Mouse (Mus musculus): ENCODE data around the gene Fam53b.

The Fam53b gene

DNA sequence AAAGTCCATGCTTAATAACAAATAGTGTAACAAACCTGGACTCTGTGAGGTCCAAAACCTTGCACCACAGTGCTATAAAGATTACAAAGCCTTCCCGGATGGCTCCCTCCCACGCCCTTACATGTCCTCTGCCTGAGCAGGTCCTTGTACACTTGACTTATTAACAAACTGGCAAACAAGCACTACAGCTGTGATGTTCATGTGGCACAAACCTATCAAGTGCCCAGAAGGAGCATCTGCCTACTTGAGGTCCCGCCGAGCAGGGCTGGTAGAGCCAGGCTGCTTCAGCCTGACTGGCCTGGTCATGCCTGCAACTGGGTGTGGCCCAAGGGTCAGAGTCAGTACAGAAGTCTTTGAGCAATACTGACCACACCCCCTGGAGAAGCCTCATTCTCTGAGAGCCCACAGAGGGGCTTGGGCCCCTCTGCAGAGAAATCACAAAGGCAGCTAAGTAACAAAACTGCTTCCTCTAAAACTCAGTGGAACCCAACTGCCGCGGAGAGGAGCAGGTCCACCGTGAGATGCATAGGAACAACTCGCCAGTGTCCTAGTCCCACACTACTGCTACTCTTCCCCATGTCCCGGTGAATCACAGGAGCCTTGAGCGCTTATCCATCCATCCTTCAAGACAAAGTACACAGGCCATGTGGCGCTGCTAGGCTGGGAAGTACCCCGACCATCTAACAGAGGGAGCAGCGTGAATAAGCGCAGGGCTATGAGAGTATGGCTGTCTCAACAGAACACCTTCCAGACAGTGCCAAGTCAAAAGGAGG is 23.1 kb downstream of the Fam53b start:
- DNase-seq (ENCODE audit: low read depth, low spot score), result no peak

GRCm38 (mm10) chr7:132788826-132789225 is 24.9 kb downstream of the Fam53b start:
- DNase-seq (ENCODE audit: low read depth, low spot score), result no peak

DNA sequence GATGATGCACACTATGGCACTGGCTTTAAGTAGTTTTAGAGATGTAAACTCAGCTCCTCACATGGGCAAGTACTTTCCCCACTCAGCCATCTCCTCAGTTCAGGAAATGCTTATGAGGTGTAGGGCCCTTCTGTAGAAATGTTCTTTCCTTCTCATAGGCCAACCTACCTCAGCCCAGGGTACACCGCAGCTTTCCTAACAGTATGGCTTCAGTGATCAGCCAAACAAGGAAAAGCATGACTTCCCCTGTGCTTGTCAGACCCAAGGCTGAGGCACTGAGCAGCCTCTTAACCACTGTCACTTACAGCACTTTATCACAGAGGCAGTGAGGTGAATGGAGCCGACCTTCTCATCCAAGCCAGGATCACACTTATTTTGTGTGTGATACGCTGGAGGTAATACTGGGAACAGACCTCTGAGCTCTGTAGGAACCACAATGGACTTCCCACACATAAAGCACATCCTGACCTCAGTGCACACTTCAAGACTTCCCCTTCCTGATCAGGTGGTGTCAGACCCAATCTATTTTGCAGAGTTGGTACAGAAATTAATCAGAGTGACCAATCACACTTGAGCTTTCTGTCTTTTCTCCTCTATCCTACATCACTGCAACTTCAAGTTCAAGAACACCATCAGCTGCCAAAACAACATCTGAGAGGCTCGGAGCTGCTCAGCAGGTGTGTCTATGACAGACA is 26.0 kb downstream of the Fam53b start:
- DNase-seq (ENCODE audit: low read depth, low spot score), result no peak

DNA sequence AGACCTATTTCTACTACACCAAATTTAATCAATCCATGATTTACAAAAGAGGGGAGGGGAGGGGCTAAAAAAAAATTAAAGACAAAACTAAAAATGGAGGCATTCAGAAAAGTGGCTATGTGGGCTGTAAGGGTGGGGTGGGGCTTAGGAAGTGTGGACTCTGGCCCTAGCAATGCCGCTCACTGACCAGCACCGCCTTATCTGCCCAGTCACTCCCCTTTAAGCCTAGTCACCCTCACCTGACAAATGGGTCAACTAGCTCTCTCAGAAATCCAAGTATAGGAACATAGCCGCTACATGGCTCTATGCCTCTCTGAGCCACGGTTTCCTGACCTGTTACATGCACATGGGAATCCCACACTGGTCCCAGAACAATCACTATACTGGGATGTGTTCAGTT is 26.7 kb downstream of the Fam53b start:
- DNase-seq (ENCODE audit: low read depth, low spot score), result no peak

DNA sequence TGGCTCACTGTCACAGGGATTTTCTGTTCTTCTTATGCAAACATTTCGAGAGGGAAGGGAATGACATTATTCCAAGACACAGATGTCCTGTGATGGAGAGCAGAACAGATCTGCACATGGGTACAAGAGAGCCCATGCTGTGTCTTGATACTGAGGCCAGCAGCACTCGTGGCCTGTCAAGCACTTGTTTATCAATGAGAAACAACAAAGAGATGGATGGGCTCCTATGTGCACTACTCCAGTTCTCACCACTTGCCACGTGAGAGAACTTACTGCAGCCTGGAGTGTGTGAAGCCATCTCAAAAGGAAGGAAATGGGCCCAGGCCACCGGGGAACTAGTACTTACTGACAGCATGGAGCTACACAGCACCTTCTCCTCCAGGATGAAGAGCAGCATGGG is 27.2 kb downstream of the Fam53b start:
- no peak for DNase-seq (ENCODE audit: low read depth, low spot score)

- DNase-seq (ENCODE audit: low read depth, low spot score), result no peak
Observed at GRCm38 (mm10) chr7:132786011-132786410, 27.7 kb downstream of the Fam53b start.

DNA sequence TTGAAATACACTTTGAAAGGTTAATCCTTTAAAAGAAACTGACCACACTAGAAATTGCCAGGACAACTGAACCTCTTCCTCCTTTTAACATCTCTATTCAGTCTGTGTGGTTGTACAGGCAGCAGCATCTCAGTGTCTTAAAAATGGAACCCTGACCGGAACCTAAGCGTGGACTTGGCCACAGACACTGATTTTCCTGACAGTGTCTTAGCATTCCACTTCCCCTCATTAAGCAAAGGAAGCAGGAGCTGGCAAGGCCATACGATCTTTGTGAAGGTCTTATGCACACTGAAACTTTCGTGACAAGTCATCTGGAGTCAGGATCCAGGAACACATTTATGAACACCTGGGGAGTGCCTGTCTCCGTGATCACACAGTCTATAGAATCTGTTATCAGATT is 29.6 kb downstream of the Fam53b start:
- DNase-seq (ENCODE audit: low read depth, low spot score), result no peak

DNA sequence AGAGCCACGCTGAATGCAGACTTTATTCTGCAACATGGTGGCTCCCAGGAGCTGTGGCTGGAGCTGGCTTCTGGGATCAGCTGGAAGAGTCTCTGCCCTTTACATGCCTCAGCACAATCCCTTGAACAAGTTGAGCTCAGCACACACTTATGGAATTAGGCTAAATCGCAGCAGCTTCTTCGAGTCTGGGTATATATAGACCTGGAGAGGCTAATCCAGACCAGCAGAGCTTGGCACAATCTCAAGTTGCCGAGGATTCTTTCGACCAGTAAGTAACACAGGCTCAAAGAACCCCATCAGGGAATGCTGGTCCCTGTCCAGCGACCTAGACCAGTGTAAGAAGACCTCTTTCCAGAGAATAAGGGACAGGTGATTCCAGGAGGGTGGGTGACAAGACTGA is 31.8 kb downstream of the Fam53b start:
- peak; percentile 57 for DNase-seq (ENCODE audit: low read depth, low spot score)

GRCm38 (mm10) chr7:132781130-132781814 is 32.4 kb downstream of the Fam53b start:
- DNase-seq (ENCODE audit: low read depth, low spot score), result no peak

- DNase-seq (ENCODE audit: low read depth, low spot score), result no peak
Observed at GRCm38 (mm10) chr7:132780611-132781010, 33.1 kb downstream of the Fam53b start.

DNA sequence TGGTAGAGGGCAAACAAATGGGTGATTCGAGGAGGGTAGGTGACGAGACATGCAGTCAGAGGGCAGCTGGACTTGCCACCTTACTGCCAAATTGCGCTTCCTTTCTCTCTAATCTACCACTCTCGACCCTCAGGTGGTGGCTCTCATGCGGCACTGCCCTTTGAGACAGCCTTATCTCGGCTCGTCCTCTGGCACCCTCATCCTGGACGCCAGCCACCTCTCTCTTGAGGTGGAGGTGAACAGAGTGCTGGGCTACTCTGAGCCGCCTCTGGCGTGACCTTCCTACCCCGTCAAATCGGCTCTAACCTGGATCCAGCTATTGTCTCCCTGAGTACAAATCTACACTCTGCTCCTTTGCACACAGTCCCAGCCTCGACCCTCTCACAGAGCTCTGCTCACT is 35.1 kb downstream of the Fam53b start:
- no peak for DNase-seq (ENCODE audit: low read depth, low spot score)

- DNase-seq (ENCODE audit: low read depth, low spot score), result no peak
Observed at GRCm38 (mm10) chr7:132777728-132778453, 35.8 kb downstream of the Fam53b start.

- DNase-seq (ENCODE audit: low read depth, low spot score), result no peak
Observed at GRCm38 (mm10) chr7:132777117-132777516, 36.6 kb downstream of the Fam53b start.

GRCm38 (mm10) chr7:132776338-132777111 is 37.2 kb downstream of the Fam53b start:
- no peak for DNase-seq (ENCODE audit: low read depth, low spot score)

- DNase-seq (ENCODE audit: low read depth, low spot score), result no peak
Observed at GRCm38 (mm10) chr7:132775922-132776321, 37.8 kb downstream of the Fam53b start.

DNA sequence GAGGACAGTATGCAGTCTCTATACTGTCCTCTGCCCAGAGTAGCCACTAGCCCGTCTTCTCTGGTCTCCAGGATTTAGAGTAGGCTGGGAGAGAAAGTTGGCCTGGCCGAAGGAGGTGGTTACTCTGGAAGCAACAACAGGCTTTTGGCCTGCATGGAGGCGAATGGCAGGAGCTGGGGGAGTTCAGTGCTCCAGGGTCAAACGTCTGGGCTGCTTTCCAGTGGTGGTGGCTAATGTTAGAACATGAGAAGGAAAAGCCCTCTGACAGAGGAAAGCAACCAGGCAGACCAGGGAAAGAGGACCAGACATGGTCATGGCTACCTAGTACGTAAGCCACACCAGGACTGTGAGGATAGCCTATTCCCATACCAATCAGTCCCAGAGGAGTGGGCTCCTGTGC is 38.4 kb downstream of the Fam53b start:
- DNase-seq (ENCODE audit: low read depth, low spot score), result no peak

DNA sequence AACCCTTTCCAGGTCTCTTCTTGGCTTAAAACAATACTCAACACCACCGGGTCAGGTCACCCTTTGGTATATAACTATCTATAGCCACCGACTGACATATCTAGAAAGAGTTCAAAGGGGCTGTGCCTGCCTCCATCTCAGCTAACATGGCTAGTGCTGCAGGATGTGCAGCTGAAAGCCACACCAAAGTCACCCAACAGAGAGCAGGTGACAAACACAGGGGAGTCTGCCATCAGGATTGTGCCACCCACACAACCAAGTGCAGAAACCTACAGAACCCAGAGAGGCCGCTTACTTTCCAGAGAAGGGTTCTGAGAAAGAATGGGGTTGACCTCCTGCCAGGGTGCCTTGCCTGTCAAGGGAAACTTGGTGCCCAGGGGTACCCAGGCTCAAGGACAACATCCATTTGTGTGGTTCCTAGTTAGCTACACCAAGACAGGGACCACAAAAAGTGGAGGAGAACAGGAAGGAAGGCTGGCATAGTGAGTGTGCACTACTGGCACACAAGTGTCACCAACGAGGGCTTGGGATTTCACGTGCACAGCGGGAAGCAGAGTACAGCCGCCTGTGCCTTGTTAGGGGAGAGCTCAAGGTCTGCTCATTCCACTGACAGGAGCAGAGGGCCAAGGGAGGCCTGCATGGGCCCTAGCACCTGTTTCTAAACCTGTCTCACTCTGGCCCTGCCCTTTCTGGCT is 40.5 kb downstream of the Fam53b start:
- no peak for DNase-seq (ENCODE audit: low read depth, low spot score)

- no peak for DNase-seq (ENCODE audit: low read depth, low spot score)
Observed at GRCm38 (mm10) chr7:132772440-132772839, 41.2 kb downstream of the Fam53b start.

- no peak for DNase-seq (ENCODE audit: low read depth, low spot score)
Observed at GRCm38 (mm10) chr7:132768498-132769344, 45.0 kb downstream of the Fam53b start.

- DNase-seq (ENCODE audit: low read depth, low spot score), result no peak
Observed at GRCm38 (mm10) chr7:132767999-132768370, 45.7 kb downstream of the Fam53b start.
